Mouse (Mus musculus): Measurements from ENCODE around the gene Myd88.

- TF ChIP-seq POLR2A (IDR thresholded peaks at IDR 0.05; ENCODE audit: control insufficient read depth, low read depth, low read length) = no peak
- no peak for TF ChIP-seq CTCF (IDR thresholded peaks at IDR 0.05; ENCODE audit: control insufficient read depth, insufficient read depth, insufficient replicate concordance, low read depth, low read length)
Observed at GRCm38 (mm10) chr9:119365284-119365683, 24.1 kb upstream of the Myd88 start, which contains the start of gene Slc22a14.

Measured in testis, adult 2 months (tissue).